Mouse (Mus musculus) small intestine, adult 2 months (tissue): ENCODE data around the gene Slc16a1.

ENCODE experiments used
- CTCF ChIP-seq: fragments of 200-500 bp; IDR thresholded peaks from 2 replicates; pipeline ENCODE4 v1.5.1; 2012; ENCODE audit warnings: low read depth, mild to moderate bottlenecking, control low read depth, inconsistent platforms, low read length, moderate library complexity, mixed read lengths; ENCODE audit not compliant: insufficient replicate concordance, insufficient read length; ENCODE audit errors: extremely low read depth
- POLR2A ChIP-seq: fragments of 200-500 bp; IDR thresholded peaks from 2 replicates; pipeline ENCODE4 v1.6.1; 2012; ENCODE audit warnings: low read depth, mild to moderate bottlenecking, control low read depth, inconsistent platforms, low read length, moderate library complexity

DNA sequence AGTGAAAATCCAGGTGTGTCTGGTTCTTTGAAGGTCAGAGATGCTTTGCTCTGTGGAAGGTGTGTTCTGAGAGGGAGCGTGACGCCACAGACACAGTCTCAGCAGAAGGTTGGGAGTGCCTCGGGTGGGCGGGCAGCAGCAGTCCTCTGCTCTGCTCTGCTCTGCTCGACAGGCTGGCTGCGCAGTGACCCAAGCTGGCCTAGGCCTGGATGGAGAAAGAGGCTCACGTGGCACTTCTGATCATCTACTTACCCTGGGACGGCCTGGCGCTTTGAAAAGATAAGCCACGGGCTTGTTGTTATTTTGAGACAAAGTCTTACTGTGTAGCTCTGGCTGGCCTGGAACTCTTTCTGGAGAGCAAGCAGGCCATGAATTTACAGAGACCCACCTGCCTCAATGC is 29.0 kb downstream of the Slc16a1 start:
- TF ChIP-seq POLR2A: no peak
- no peak for TF ChIP-seq CTCF
